Mouse (Mus musculus) limb, embryonic 14.5 days (tissue): ENCODE measurements around the gene Skap1. TPM values are rescaled to one million over a fixed set of nuclear protein-coding genes. Genes with fewer than 3 reads are reported as not detected.
A peak's percentile ranks its signal among the peaks of the same experiment; 100 is the strongest.

ENCODE experiments used
- ATAC-seq: fragments of 200-750 bp; cut with Nextera tagmentation; 2 replicates; pipeline ENCODE4 v1.8.0; 2017; ENCODE audit warnings: low read depth, moderate number of reproducible peaks, moderate TSS enrichment; ENCODE audit not compliant: low FRiP score
- DNase-seq: peaks from one replicate; pipeline ENCODE4 v3.0.0-alpha.2; 2015; ENCODE audit warnings: low spot score
- H3K27ac ChIP-seq: fragments of 300-500 bp; sonication (generic); replicated peaks from 2 replicates; pipeline ENCODE4 v1.5.1; 2014; ENCODE audit warnings: low read depth, mild to moderate bottlenecking, low read length, moderate library complexity, mixed read lengths
- H3K27me3 ChIP-seq: fragments of 300-500 bp; sonication (generic); 2 replicates; pipeline ENCODE4 v1.6.1; 2014; ENCODE audit warnings: low read length, mixed read lengths; ENCODE audit not compliant: control insufficient read depth, insufficient read depth
- H3K36me3 ChIP-seq: fragments of 300-500 bp; sonication (generic); 2 replicates; pipeline ENCODE4 v1.6.1; 2014; ENCODE audit warnings: mild to moderate bottlenecking, low read length, moderate library complexity, mixed read lengths; ENCODE audit not compliant: control insufficient read depth, insufficient read depth
- H3K4me1 ChIP-seq: fragments of 300-500 bp; sonication (generic); 2 replicates; pipeline ENCODE4 v1.6.1; 2014; ENCODE audit warnings: antibody characterized with exemption, low read length, mixed read lengths; ENCODE audit not compliant: control insufficient read depth, insufficient read depth
- H3K4me2 ChIP-seq: fragments of 300-500 bp; sonication (generic); replicated peaks from 2 replicates; pipeline ENCODE4 v1.6.1; 2014; ENCODE audit warnings: low read depth, mild to moderate bottlenecking, low read length, moderate library complexity; ENCODE audit not compliant: severe bottlenecking
- H3K4me3 ChIP-seq: fragments of 300-500 bp; sonication (generic); replicated peaks from 2 replicates; pipeline ENCODE4 v1.5.1; 2014; ENCODE audit warnings: low read length
- H3K9ac ChIP-seq: fragments of 300-500 bp; sonication (generic); 2 replicates; pipeline ENCODE4 v1.6.1; 2014; ENCODE audit warnings: mild to moderate bottlenecking, low read depth, low read length, moderate library complexity; ENCODE audit not compliant: severe bottlenecking
- H3K9me3 ChIP-seq: fragments of 300-500 bp; sonication (generic); 2 replicates; pipeline ENCODE4 v1.6.1; 2016; ENCODE audit warnings: low read length; ENCODE audit not compliant: control insufficient read depth
- POLR2A ChIP-seq: fragments of 200-500 bp; IDR thresholded peaks from 2 replicates; pipeline ENCODE4 v1.8.0; 2012; ENCODE audit warnings: inconsistent platforms, mild to moderate bottlenecking, moderate library complexity, borderline replicate concordance; ENCODE audit not compliant: insufficient read depth, insufficient read length; ENCODE audit errors: extremely low read depth
- WGBS: fragments of 180-500 bp; shearing (Covaris S2); extraction: QIAGEN DNeasy Blood & Tissue Kit; methylation state at CpG from one replicate; pipeline ENCODE4 v1.1.7; 2014; 5-methylcytosine and 5-hydroxymethylcytosine counted together
- polyA plus RNA-seq, 2 experiments: library from polyadenylated mRNA; depleted of rRNA in 1 of 2; stranded (reverse) in 1 of 2; unstranded in 1 of 2; fragments of >200 nt; fragmentation: Nextera tagmentation in 1 of 2; extraction: Ambion mirVana in 1 of 2; gene quantifications; 2 replicates each; pipeline versions ENCODE4 v1.2.1 to v1.2.3; 2012 to 2014

Gene Skap1
- polyA plus RNA-seq, 2 experiments = 0.67 to 2.1 TPM

- 82% methylated on average over 6 of the region's 6 CpGs for WGBS
- H3K9me3 ChIP-seq = no peaks in the 10 kb centered on the region
- DNase-seq = no peak
- H3K4me1 ChIP-seq = no peaks in the 10 kb centered on the region
- ATAC-seq = no peak
- H3K27me3 ChIP-seq = no peaks in the 10 kb centered on the region
- no peak overlapping the region for H3K4me3 ChIP-seq
- no peak overlapping the region for H3K4me2 ChIP-seq
- no peak overlapping the region for H3K9ac ChIP-seq
- TF ChIP-seq POLR2A = no peak
- no peaks in the 10 kb centered on the region for H3K36me3 ChIP-seq
- no peak overlapping the region for H3K27ac ChIP-seq
These were observed 8.6 kb upstream of the Skap1 start for GRCm38 (mm10) chr11:96455699-96456326.

- 33% methylated on average over 12 of the region's 12 CpGs for WGBS
- Histone ChIP-seq H3K27ac (no peak overlapping the region), H3K27me3 (peaks cover 6% of the 10 kb centered on the region; the same call in 1 of the 2 replicates), H3K9me3 (no peaks in the 10 kb centered on the region), H3K4me2 (no peak overlapping the region), H3K4me3 (no peak overlapping the region), H3K4me1 (no peaks in the 10 kb centered on the region), H3K9ac (no peak overlapping the region), H3K36me3 (no peaks in the 10 kb centered on the region)
- DNase-seq (no peak), ATAC-seq (no peak)
- no peak for TF ChIP-seq POLR2A
These were observed 7.7 kb upstream of the Skap1 start for GRCm38 (mm10) chr11:96456508-96457305.

GRCm38 (mm10) chr11:96461766-96462165, 2.6 kb upstream of the Skap1 start:
- no peak for TF ChIP-seq POLR2A

GRCm38 (mm10) chr11:96462191-96462752, 2.1 kb upstream of the Skap1 start:
- H3K9ac ChIP-seq = no peak overlapping the region
- no peak for DNase-seq
- H3K4me1 ChIP-seq = no peaks in the 10 kb centered on the region
- no peaks in the 10 kb centered on the region for H3K36me3 ChIP-seq
- no peaks in the 10 kb centered on the region for H3K9me3 ChIP-seq
- H3K27ac ChIP-seq = no peak overlapping the region
- peaks cover 59% of the 10 kb centered on the region for H3K27me3 ChIP-seq
- no peak overlapping the region for H3K4me3 ChIP-seq
- no peak for ATAC-seq
- no peak for TF ChIP-seq POLR2A
- WGBS = 14% methylated on average over 9 of the region's 9 CpGs
- no peak overlapping the region for H3K4me2 ChIP-seq

More at GRCm38 (mm10) chr11:96461766-96462165, 2.6 kb upstream of the Skap1 start:
- no peak overlapping the region for H3K9ac ChIP-seq
- H3K9me3 ChIP-seq = no peaks in the 10 kb centered on the region
- no peaks in the 10 kb centered on the region for H3K4me1 ChIP-seq
- DNase-seq = no peak
- no peak for ATAC-seq
- H3K4me2 ChIP-seq = no peak overlapping the region
- H3K27ac ChIP-seq = no peak overlapping the region
- no peak overlapping the region for H3K4me3 ChIP-seq
- 37% methylated on average over 4 of the region's 4 CpGs for WGBS
- H3K36me3 ChIP-seq = no peaks in the 10 kb centered on the region
- H3K27me3 ChIP-seq = peaks cover 54% of the 10 kb centered on the region

GRCm38 (mm10) chr11:96464716-96465060, 295 bp downstream of the Skap1 start:
- Histone ChIP-seq H3K9ac (no peak overlapping the region), H3K4me3 (peak overlapping the region; percentile 26), H3K4me1 (no peaks in the 10 kb centered on the region), H3K27me3 (peaks cover 65% of the 10 kb centered on the region), H3K27ac (no peak overlapping the region), H3K4me2 (peak overlapping the region; percentile 47), H3K9me3 (no peaks in the 10 kb centered on the region), H3K36me3 (no peaks in the 10 kb centered on the region)
- DNase-seq (no peak), ATAC-seq (no peak)
- 26% methylated on average over 5 of the region's 5 CpGs for WGBS
- TF ChIP-seq POLR2A = no peak
